Mouse (Mus musculus) right cerebral cortex, postnatal 14 days (tissue): ENCODE measurements around the gene Ap3d1.

Experiments used
- DNase-seq: peaks from one replicate; pipeline ENCODE4 v3.0.0; 2022

Ap3d1 gene

GRCm38 (mm10) chr10:80742180-80742978, at the start of gene Ap3d1:
TSS of gene Ap3d1 (minus strand) at chr10:80742264.
- DNase-seq, result peak; percentile 93

DNA sequence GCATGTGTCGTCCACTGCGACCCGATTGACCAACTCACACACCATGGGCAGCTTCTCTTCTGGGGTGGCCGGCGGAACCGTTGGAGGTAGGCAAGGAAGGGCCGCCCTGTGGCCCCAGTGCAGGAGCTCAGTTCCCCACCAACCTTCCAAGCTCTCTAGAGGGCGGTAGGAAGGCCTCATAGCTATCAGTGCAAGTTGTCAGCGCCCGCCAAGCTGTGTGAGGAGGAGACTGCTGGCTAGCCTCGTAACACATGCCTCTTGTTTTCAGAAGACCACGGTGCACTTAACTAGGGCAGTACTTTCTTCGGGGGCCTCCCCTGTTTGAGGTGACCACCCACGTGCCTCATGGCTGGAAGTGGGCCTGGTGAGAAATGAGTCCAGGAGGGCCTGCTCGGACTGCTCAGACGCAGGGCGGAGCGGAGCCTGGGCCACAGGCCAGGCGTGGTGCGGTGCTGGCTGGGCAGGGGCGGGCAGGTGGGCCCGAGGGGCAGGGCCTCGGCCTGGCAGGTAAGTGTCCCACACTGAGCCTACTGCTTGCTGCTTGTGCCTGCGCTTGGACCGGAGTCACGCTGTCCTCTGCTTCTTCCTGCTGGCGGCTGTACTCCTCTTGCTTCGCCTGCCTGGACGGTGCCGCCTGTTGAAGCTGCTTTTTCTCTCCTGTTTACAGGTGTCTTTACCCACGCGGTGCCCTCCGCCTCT, 49.6 kb upstream of the Ap3d1 start:
- no peak for DNase-seq

DNA sequence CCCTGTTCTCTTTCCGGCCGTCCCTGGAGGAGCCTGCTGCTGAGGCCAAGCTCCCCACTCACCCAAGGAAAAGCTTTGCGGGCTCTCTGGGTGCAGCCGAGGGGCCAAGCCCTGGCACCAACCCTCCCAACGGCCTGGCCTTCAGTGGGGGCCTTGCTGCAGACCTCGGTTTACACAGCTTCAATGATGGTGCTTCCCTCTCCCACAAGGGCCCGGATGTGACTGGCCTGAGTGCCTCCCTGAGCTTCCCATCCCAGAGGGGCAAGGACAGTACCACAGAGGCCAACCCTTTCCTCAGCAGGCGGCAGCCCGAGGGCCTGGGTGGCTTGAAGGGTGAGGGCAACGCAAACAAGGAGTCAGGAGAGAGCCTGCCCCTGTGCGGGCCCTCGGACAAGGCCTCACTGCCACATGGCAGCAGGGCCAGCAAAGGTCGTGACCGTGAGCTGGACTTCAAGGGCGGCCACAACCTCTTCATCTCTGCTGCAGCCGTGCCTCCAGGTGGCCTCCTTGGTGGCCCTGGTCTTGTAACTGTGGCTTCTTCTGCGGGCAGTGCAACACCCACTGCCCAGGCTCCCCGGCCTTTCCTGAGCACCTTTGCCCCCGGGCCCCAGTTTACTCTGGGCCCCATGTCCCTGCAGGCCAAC, 48.8 kb upstream of the Ap3d1 start:
- no peak for DNase-seq

- no peak for DNase-seq
These were observed 45.5 kb upstream of the Ap3d1 start for GRCm38 (mm10) chr10:80787517-80787916.

DNA sequence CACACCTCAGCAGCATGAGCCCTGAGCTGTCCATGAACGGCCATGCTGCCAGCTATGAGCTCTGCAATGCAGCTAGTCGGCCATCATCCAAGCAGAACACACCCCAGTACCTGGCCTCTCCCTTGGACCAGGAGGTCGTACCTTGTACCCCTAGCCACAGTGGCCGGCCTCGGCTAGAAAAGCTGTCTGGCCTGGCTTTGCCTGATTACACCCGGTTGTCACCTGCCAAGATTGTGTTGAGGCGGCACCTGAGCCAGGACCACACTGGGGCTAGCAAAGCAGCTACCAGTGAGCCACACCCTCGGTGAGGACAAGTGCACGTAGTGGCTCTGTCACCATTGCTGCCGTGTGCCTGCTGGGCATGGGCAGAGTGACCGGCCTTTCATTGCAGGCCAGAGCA, 43.9 kb upstream of the Ap3d1 start:
- DNase-seq, result no peak

DNA sequence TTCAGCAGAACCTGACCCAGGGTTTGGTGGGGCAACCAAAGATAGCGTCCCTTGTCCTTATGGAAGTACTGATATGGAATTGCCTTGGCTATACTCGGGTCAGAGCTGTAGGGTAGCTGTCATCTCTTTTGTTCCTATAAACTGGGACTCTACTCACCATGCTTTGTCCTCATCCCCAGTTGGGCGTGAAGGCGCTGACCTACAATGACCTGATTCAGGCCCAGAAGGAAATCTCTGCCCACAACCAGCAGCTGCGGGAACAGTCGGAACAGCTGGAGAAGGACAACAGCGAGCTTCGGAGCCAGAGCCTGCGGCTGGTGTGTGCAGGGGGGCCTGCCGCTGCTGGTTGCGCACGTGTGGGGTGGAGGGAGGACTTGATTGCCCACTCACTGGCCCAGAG, 42.8 kb upstream of the Ap3d1 start:
- no peak for DNase-seq

DNA sequence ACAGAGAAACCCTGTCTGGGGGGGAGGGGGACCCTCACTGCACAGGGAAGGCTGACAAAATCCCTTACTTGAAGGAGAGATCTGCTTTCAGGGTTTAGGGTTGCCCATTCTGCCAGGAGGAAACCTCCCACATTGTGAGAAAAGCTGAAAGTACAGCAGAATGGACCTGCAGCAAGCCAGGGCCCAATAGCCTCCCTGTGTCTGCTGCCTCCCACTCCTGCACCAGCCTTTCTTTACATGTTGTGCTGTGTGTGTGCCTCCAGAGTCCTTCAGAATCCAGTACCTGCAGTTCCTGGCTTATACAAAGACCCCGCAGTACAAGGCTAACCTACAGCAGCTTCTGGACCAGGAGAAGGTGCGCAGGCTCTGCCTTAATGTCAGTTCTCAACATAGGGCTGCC, 42.2 kb upstream of the Ap3d1 start:
- DNase-seq, result no peak

DNA sequence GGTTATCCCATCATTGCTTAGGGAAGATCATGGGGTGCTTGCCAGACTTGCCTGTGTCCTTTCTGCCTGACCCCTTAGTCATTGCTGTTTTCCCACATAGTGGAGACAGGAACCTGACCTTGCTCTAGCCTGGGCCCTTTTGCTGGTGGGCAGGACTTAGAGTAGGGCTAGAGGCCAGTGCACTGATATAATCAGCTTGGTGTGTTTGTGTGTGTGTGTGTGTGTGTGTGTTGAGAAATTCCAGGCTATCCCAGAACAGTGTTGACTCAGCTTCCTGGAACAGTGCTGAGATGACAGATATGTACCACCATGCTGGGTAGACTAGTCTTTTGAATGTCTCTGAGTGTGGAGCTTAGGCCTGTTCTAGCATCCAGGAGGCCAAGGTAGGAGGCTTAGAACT, 37.5 kb upstream of the Ap3d1 start:
- DNase-seq, result no peak

DNA sequence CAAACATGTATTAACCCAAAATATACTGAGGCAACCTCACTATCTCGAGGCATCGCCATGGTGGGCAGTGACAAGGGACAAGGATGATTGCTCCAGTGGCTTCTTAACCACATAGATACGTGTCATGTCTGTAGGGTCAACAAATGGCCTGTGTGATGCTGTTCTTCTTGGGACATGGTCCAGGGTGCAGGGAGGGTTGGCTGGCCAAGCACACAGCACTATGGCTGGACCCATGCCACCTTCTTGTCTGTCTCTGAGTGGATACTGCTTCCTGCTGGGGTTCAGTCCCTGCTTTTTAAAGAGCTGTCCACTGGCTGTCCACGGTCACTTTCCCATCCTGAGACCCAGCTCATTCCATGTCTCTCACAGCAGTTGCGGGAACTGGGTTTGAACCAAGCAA, 35.1 kb upstream of the Ap3d1 start:
- DNase-seq, result no peak

- DNase-seq, result no peak
These were observed 34.4 kb upstream of the Ap3d1 start for GRCm38 (mm10) chr10:80776358-80776869.

- DNase-seq, result no peak
These were observed 33.7 kb upstream of the Ap3d1 start for GRCm38 (mm10) chr10:80775731-80776130.

- DNase-seq, result no peak
These were observed 32.9 kb upstream of the Ap3d1 start for GRCm38 (mm10) chr10:80774981-80775380.

DNA sequence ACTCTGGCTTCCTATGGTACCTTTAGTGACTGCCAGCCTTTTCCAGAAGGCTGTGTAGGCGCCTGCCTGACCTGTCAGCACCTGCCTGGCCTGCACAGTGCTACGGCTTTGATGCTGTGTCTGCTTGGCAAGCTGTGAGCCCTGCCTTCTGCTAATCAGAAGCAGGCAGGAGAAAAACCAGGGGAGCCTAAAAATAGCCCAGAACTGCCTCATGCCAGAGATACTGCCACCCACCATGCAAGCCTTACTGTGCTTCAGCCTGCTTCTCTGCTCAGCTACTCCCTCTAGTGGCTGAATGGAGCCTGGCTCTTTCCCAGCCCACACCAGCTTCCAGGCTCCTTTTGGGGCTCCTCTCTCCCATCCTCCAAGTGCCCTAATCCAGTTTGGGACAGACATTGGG, 32.5 kb upstream of the Ap3d1 start:
- DNase-seq, result peak; percentile 86

DNA sequence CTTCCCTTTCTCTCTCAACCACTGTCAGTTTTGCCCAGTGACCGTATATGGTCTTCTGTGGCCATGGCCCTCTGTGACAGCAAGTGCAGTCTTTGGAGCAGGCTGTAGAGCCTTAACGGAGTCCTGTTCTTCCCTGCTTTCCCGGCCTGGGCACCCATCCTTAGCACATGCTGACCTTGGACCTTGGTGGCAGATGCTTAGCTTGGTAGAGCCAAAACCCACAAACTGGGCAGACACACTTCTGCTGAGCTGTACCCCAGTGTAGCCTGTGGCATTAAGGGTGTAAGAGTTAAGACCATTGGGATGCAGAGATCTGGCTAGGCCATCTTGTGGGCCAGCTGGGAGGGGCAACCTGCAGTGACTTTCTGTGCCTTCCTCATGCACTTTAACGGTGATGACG, 31.8 kb upstream of the Ap3d1 start:
- DNase-seq, result no peak

- no peak for DNase-seq
These were observed 26.3 kb upstream of the Ap3d1 start for GRCm38 (mm10) chr10:80768365-80768764.

DNA sequence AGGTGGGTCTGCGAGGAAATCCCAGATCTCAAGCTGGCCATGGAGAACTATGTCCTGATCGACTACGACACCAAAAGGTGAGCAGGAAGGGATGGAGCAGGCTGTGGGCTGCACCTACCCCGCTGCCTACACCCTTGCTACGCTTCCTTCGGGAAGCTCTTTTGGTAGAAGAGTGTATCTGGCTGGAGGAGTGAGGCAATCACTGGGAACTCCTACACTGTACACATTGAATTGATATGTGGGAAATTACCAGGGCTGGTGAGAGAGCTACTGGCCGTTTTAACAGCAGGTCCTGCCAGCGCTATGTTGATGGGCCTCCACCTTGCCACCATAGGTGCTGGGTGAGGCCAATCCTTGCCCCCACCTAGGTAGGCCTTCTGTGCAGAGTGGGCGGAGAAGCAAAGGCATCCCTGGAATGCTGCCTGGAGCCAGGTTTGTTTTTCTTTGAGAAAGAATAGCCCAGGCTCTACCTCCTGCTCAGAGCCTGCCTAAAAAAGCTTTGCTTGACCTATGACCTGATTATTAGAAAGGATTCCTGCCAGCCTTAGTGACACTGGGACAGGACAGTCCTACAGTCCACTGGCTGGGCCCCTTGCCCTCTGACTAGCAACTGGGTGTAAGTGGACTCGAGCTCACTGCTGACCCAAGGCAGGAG, 24.2 kb upstream of the Ap3d1 start:
- no peak for DNase-seq

GRCm38 (mm10) chr10:80765746-80766145, 23.7 kb upstream of the Ap3d1 start:
- no peak for DNase-seq

DNA sequence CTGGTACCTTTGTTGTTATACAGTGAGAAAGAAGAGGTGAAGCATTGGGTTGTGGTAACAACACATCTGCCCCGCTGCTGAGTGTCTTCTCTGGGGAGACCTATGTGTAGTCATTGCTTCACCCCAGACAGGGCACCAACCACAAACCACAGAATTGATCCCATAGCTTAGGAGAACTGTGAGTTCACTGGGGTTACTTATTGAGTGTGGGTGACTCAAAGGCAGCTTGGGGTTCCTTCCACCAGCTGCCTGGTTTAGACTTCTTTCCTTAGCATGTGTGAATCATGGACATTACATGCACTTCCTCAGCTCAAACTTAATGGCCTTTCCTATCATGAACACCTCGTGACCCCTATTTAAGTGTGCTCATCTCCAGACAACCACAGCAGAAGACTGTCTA, 21.4 kb upstream of the Ap3d1 start:
- DNase-seq, result no peak

GRCm38 (mm10) chr10:80761821-80762220, 19.8 kb upstream of the Ap3d1 start:
- no peak for DNase-seq

DNA sequence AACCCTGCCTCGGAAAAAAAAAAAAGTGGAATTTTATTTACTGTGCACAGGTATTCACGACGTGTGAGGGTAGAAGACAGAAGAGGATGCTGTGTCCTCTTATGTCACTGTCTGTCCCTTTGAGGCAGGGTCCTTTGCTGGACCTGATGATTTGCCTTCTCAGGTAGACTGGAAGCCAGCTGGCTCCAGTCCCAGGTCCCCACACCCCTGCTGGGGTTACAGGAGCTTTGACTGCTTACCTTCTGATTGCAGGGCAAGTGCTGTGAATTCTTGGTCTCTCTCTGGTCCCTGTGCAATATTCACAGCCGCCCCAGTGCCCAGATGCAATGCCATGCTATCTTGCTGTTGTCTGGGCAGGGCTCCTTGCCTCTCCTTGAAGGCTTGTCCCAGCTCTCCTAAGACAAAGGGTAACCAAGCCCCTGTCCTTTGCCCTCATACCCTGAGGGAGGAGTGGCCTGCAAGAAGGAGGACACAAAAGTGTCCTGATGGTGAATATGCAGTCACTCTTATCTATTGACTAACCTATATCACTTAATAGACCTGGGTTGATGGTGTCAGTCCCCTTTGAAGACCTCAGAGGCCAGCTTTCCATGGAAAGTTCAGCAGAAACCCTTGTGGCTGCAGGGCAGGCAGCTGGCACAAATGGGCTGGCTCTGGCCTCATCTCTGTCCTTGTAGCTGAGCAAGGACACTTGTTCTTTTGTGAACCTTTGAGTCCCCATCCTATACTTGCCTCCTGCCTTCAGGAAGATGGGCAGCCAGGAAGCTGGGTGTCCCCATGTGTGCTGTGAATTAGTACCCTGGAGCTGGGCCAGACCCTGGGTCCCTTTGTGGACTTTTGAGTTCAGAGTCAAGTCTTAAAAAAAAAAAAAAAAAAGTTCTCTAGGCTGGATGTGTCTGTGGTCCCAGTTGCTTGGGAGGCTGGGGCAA, 18.8 kb upstream of the Ap3d1 start:
- DNase-seq, result no peak

DNA sequence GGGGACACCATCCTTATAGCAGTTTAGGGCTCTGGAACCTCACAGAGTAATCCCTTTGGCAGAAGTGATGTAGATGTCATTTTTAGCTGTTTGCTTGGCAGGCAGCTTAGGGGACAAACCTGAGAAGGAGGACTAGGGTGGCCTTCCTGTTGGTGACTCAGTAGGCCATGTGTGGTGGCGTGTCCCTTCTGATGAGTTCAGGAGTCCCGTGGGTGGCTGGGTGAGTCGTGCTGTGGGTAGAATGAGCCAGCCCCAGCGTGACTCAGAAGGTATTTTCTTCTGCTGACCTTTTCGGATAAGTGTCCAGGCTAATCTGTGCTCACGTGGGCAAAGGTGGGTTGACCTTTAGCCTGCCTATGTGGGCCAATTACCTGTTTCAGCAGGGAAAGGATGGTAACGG, 16.6 kb upstream of the Ap3d1 start:
- no peak for DNase-seq

DNA sequence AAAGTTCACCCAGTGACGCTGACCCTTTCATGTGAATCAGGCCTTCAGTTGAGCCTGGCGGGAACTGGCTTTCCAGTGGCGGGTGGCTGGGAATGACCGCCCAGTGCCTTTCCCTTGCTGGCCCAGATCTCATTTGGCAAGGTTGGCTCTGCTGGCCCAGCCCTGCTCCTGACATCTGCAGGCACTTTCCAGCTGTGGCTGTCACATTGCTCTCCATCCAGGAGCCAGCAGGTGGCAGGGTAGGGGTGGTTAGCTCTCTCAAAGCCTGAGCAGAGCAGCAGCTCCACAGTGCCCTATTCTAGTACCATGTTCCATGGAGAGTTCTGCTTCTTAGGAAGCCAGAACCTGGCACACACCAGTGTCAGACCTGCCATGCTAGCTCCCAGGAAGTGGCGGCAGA, 15.7 kb upstream of the Ap3d1 start:
- DNase-seq, result peak; percentile 62
